ENCODE assay signal across 24 mouse cellular contexts in genomic region chr10:42780753-42781152, GRCm38 (mm10).
"Had no signal": no experiment of that assay in that cellular context is flagged by ENCODE, and none has a peak within 500 bp of the region (broad histone marks: within the 10 kb centered on the region; RNA-seq: fewer than 3 reads in every experiment).

No protein-coding gene starts in this region.

- H3K27me3 ChIP-seq: heart, embryonic 13.5 days; heart, embryonic 15.5 days; hindbrain, embryonic 13.5 days; hindbrain, embryonic 15.5 days; kidney, embryonic 15.5 days; limb, embryonic 12.5 days had no signal

- H3K9ac ChIP-seq: heart, embryonic 13.5 days; heart, embryonic 15.5 days; hindbrain, embryonic 13.5 days; hindbrain, embryonic 15.5 days; kidney, embryonic 15.5 days; limb, embryonic 12.5 days; liver, embryonic 14.5 days had no signal

- H3K9me3 ChIP-seq: heart, embryonic 13.5 days; heart, embryonic 15.5 days; hindbrain, embryonic 10.5 days; hindbrain, embryonic 13.5 days; hindbrain, embryonic 15.5 days; kidney, embryonic 15.5 days; limb, embryonic 10.5 days; limb, embryonic 12.5 days had no signal

- ATAC-seq: hindbrain, postnatal 0 days; intestine, embryonic 16.5 days had no signal

- H3K27ac ChIP-seq: heart, embryonic 13.5 days; heart, embryonic 15.5 days; hindbrain, embryonic 10.5 days; hindbrain, embryonic 13.5 days; hindbrain, embryonic 15.5 days; hindbrain, postnatal 0 days; kidney, embryonic 15.5 days; kidney, postnatal 0 days; left cerebral cortex, adult 2 months; limb, embryonic 10.5 days; limb, embryonic 12.5 days; liver, embryonic 14.5 days had no signal

- DNase-seq: gastrocnemius, postnatal 14 days; gastrocnemius, postnatal 36 days; heart, adult 18-20 months; heart, postnatal 14 days; heart, postnatal 36 days; kidney, adult 11 months; kidney, adult 2 months; kidney, adult 9 months; kidney, postnatal 14 days; kidney, postnatal 36 days; liver had no signal

- H3K4me1 ChIP-seq: hindbrain, embryonic 10.5 days; hindbrain, embryonic 13.5 days; hindbrain, embryonic 15.5 days; kidney, embryonic 15.5 days had no signal

- H3K4me3 ChIP-seq: heart, embryonic 13.5 days; heart, embryonic 15.5 days; hindbrain, embryonic 10.5 days; hindbrain, embryonic 13.5 days; hindbrain, embryonic 15.5 days; kidney, embryonic 15.5 days; left cerebral cortex, adult 2 months; limb, embryonic 10.5 days; limb, embryonic 12.5 days had no signal
